Mouse (Mus musculus) limb, embryonic 13.5 days (tissue): ENCODE measurements at regions not wholly inside any gene's neighbourhood (a gene's known extent, or its start where the extent isn't known, plus 50 kb on each side); places are given as distances from the start of the nearest gene placed in this dataset.

Experiments
- ATAC-seq: fragments of 200-750 bp; cut with Nextera tagmentation; 2 replicates; pipeline ENCODE4 v1.8.0; 2017; ENCODE audit warnings: low read depth, moderate number of reproducible peaks, moderate TSS enrichment; ENCODE audit not compliant: low FRiP score
- H3K27ac ChIP-seq: fragments of 300-500 bp; sonication (generic); 2 replicates; pipeline ENCODE4 v1.5.1; 2015; ENCODE audit warnings: inconsistent platforms, mild to moderate bottlenecking, moderate library complexity
- H3K27me3 ChIP-seq: fragments of 300-500 bp; sonication (generic); 2 replicates; pipeline ENCODE4 v1.6.1; 2015; ENCODE audit warnings: mild to moderate bottlenecking, inconsistent platforms
- H3K36me3 ChIP-seq: fragments of 300-500 bp; sonication (generic); 2 replicates; pipeline ENCODE4 v1.6.1; 2015; ENCODE audit warnings: inconsistent platforms, mild to moderate bottlenecking, moderate library complexity
- H3K4me1 ChIP-seq: fragments of 300-500 bp; sonication (generic); 2 replicates; pipeline ENCODE4 v1.6.1; 2015; ENCODE audit warnings: inconsistent platforms
- H3K4me2 ChIP-seq: fragments of 300-500 bp; sonication (generic); replicated peaks from 2 replicates; pipeline ENCODE4 v1.6.1; 2015; ENCODE audit warnings: inconsistent platforms, mild to moderate bottlenecking, moderate library complexity
- H3K4me3 ChIP-seq: fragments of 300-500 bp; sonication (generic); 2 replicates; pipeline ENCODE4 v1.5.1; 2015; ENCODE audit warnings: moderate library complexity, mild to moderate bottlenecking, inconsistent platforms
- H3K9ac ChIP-seq: fragments of 300-500 bp; sonication (generic); 2 replicates; pipeline ENCODE4 v1.6.1; 2015; ENCODE audit warnings: mild to moderate bottlenecking, inconsistent platforms
- H3K9me3 ChIP-seq: fragments of 300-500 bp; sonication (generic); 2 replicates; pipeline ENCODE4 v1.6.1; 2016; ENCODE audit warnings: inconsistent platforms
- WGBS: fragments of 180-500 bp; shearing (Covaris S2); methylation state at CpG from one replicate; pipeline ENCODE4 v1.1.7; 2015; 5-methylcytosine and 5-hydroxymethylcytosine counted together

GRCm38 (mm10) chr15:68714337-68714736 is 2213.6 kb upstream of the Lrrc6 start:
- H3K9me3 ChIP-seq, result no peaks in the 10 kb centered on the region
- H3K4me1 ChIP-seq, result no peaks in the 10 kb centered on the region
- no peak overlapping the region for H3K4me2 ChIP-seq
- H3K9ac ChIP-seq, result no peak overlapping the region
- H3K36me3 ChIP-seq, result no peaks in the 10 kb centered on the region
- H3K27ac ChIP-seq, result no peak overlapping the region
- no peak overlapping the region for H3K4me3 ChIP-seq
- WGBS, result 55% methylated on average over 4 of the region's 4 CpGs
- no peaks in the 10 kb centered on the region for H3K27me3 ChIP-seq
- no peak for ATAC-seq

GRCm38 (mm10) chr15:68707306-68707705 is 2206.6 kb upstream of the Lrrc6 start:
- WGBS, result 78% methylated on average over 3 of the region's 3 CpGs
- H3K4me2 ChIP-seq, result no peak overlapping the region
- H3K27ac ChIP-seq, result no peak overlapping the region

GRCm38 (mm10) chr15:68695041-68695650 is 2194.4 kb upstream of the Lrrc6 start:
- no peak overlapping the region for H3K4me3 ChIP-seq
- no peak overlapping the region for H3K9ac ChIP-seq
- WGBS, result 27% methylated on average over 5 of the region's 5 CpGs
- H3K27ac ChIP-seq, result no peak overlapping the region
- no peaks in the 10 kb centered on the region for H3K36me3 ChIP-seq
- 0 out of 2 replicates have a peak, but pooled peaks cover 5% of the 10 kb centered on the region for H3K4me1 ChIP-seq
- H3K27me3 ChIP-seq, result no peaks in the 10 kb centered on the region
- H3K9me3 ChIP-seq, result no peaks in the 10 kb centered on the region
- no peak for ATAC-seq
- no peak overlapping the region for H3K4me2 ChIP-seq

More at GRCm38 (mm10) chr15:68707306-68707705, 2206.6 kb upstream of the Lrrc6 start:
- H3K27me3 ChIP-seq, result no peaks in the 10 kb centered on the region
- H3K4me3 ChIP-seq, result no peak overlapping the region
- H3K36me3 ChIP-seq, result no peaks in the 10 kb centered on the region
- no peaks in the 10 kb centered on the region for H3K9me3 ChIP-seq
- H3K4me1 ChIP-seq, result no peaks in the 10 kb centered on the region
- no peak for ATAC-seq
- H3K9ac ChIP-seq, result no peak overlapping the region

DNA sequence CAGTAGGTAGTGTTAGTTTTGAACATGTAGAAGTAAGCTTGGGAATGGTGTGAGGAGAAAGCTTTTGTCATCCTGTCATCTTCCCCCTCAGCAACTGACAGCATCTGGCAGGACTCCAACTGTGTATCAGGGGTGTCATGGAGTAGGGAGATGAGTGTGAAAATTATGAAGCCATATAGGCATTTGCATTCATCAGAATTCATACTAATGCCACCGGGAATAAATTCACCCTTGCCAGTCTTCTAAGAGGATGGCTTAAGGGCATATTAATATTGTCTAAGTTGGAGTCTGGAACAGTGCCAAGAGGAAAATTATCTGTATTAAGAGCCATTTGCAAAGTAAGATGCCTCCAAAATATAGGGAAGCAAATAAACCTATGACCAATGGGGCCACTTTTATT is 2166.8 kb upstream of the Lrrc6 start:
- Histone ChIP-seq H3K36me3 (no peaks in the 10 kb centered on the region), H3K4me2 (no peak overlapping the region), H3K4me3 (no peak overlapping the region), H3K4me1 (no peaks in the 10 kb centered on the region), H3K9me3 (no peaks in the 10 kb centered on the region), H3K27ac (no peak overlapping the region), H3K9ac (no peak overlapping the region), H3K27me3 (no peaks in the 10 kb centered on the region)
- WGBS, result 82% methylated on average over 1 of the region's 1 CpGs
- ATAC-seq, result no peak

DNA sequence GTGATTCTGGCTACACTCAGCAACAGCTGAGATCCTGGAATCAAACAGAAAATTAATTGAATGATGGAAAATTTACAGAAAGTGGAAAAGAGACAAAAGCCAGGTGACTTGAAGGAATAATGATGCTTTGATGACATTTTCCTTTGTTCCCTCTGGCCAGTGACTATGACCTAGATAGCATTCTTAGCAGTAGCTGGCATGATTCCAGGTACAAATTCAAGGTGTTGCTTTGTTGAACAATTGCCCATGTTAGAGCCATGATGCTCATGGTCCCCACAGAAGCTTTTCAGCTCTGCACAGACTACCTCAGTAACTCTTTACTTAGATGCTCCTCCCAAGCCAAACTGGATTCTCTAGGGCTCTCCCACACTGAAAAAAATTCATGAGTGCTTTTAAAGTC is 2164.6 kb upstream of the Lrrc6 start:
- H3K4me3 ChIP-seq, result no peak overlapping the region
- no peaks in the 10 kb centered on the region for H3K27me3 ChIP-seq
- no peak overlapping the region for H3K4me2 ChIP-seq
- no peaks in the 10 kb centered on the region for H3K9me3 ChIP-seq
- H3K27ac ChIP-seq, result no peak overlapping the region
- H3K9ac ChIP-seq, result no peak overlapping the region
- H3K4me1 ChIP-seq, result no peaks in the 10 kb centered on the region
- H3K36me3 ChIP-seq, result no peaks in the 10 kb centered on the region
- no peak for ATAC-seq

DNA sequence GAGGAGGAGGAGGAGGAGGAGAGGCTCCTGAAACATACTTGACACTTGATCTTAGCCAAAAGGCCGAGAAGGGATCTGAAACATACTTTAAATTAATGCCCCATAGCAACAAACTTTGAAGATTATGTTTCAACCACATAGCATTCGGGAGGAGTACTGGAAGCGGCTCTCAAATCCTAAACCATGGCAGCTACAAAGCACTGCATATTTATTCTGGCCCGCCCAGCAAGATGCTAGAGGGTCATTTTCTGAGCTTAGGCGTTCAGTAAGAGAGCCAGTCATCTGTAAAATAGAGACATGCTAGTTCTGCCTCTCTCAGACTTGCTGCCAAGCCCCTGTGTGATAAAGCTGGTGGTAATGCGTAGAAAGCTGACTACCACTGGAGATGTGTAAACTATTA is 2156.0 kb upstream of the Lrrc6 start:
- no peak overlapping the region for H3K4me3 ChIP-seq
- no peaks in the 10 kb centered on the region for H3K27me3 ChIP-seq
- no peak overlapping the region for H3K27ac ChIP-seq
- no peaks in the 10 kb centered on the region for H3K36me3 ChIP-seq
- H3K4me2 ChIP-seq, result no peak overlapping the region
- no peak for ATAC-seq
- H3K4me1 ChIP-seq, result no peaks in the 10 kb centered on the region
- WGBS, result 52% methylated on average over 6 of the region's 6 CpGs
- no peak overlapping the region for H3K9ac ChIP-seq
- no peaks in the 10 kb centered on the region for H3K9me3 ChIP-seq

GRCm38 (mm10) chr15:68655046-68655445 is 2154.3 kb upstream of the Lrrc6 start:
- H3K27ac ChIP-seq, result no peak overlapping the region
- no peak overlapping the region for H3K4me2 ChIP-seq
- no peak overlapping the region for H3K4me3 ChIP-seq
- H3K27me3 ChIP-seq, result no peaks in the 10 kb centered on the region
- no peaks in the 10 kb centered on the region for H3K4me1 ChIP-seq
- ATAC-seq, result no peak
- H3K9ac ChIP-seq, result no peak overlapping the region
- H3K36me3 ChIP-seq, result no peaks in the 10 kb centered on the region
- WGBS, result 88% methylated on average over 3 of the region's 3 CpGs
- no peaks in the 10 kb centered on the region for H3K9me3 ChIP-seq

- 58% methylated on average over 2 of the region's 2 CpGs for WGBS
- ATAC-seq, result no peak
- Histone ChIP-seq H3K27me3 (no peaks in the 10 kb centered on the region), H3K9ac (no peak overlapping the region), H3K9me3 (no peaks in the 10 kb centered on the region), H3K27ac (no peak overlapping the region), H3K4me3 (no peak overlapping the region), H3K4me1 (no peaks in the 10 kb centered on the region), H3K4me2 (no peak overlapping the region), H3K36me3 (no peaks in the 10 kb centered on the region)
Measured at GRCm38 (mm10) chr15:68650609-68651008, 2149.9 kb upstream of the Lrrc6 start.

DNA sequence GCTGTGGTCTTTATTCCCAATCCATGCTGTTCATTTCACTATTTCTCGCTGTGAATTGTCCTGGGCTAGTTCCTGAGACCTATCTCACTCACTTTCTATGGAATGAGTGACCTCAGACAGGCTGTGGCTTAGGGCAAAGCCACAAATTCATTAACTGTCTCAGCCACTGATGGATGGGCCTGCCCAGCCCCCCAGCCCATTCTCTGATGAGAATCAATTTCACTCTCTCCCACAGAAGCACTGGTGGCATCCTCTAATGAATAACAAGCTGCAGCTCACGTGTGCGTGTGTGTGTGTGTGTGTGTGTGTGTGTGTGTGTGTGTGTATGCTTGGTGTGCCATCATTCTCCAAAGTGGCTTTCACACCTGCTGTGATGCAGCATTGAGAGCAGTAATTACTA is 2149.3 kb upstream of the Lrrc6 start:
- Histone ChIP-seq H3K27ac (no peak overlapping the region), H3K9me3 (no peaks in the 10 kb centered on the region), H3K4me1 (no peaks in the 10 kb centered on the region), H3K36me3 (no peaks in the 10 kb centered on the region), H3K4me3 (no peak overlapping the region), H3K9ac (no peak overlapping the region), H3K27me3 (no peaks in the 10 kb centered on the region), H3K4me2 (no peak overlapping the region)
- WGBS, result 57% methylated on average over 3 of the region's 3 CpGs
- no peak for ATAC-seq

GRCm38 (mm10) chr15:68646865-68647264 is 2146.2 kb upstream of the Lrrc6 start:
- no peak overlapping the region for H3K4me3 ChIP-seq
- H3K4me2 ChIP-seq, result no peak overlapping the region
- H3K9me3 ChIP-seq, result no peaks in the 10 kb centered on the region
- H3K36me3 ChIP-seq, result no peaks in the 10 kb centered on the region
- H3K9ac ChIP-seq, result no peak overlapping the region
- no peaks in the 10 kb centered on the region for H3K4me1 ChIP-seq
- H3K27ac ChIP-seq, result no peak overlapping the region
- ATAC-seq, result 0 out of 2 replicates have a peak, but pooled peaks have one; percentile 36
- 32% methylated on average over 3 of the region's 3 CpGs for WGBS
- no peaks in the 10 kb centered on the region for H3K27me3 ChIP-seq

- Histone ChIP-seq H3K27me3 (no peaks in the 10 kb centered on the region), H3K36me3 (no peaks in the 10 kb centered on the region), H3K27ac (no peak overlapping the region), H3K4me2 (no peak overlapping the region), H3K9me3 (no peaks in the 10 kb centered on the region), H3K4me1 (no peaks in the 10 kb centered on the region), H3K9ac (no peak overlapping the region), H3K4me3 (no peak overlapping the region)
- whole genome bisulfite sequencing, result 76% methylated on average over 1 of the region's 1 CpGs
- ATAC-seq, result no peak
Measured at GRCm38 (mm10) chr15:68644862-68645261, 2144.2 kb upstream of the Lrrc6 start.

DNA sequence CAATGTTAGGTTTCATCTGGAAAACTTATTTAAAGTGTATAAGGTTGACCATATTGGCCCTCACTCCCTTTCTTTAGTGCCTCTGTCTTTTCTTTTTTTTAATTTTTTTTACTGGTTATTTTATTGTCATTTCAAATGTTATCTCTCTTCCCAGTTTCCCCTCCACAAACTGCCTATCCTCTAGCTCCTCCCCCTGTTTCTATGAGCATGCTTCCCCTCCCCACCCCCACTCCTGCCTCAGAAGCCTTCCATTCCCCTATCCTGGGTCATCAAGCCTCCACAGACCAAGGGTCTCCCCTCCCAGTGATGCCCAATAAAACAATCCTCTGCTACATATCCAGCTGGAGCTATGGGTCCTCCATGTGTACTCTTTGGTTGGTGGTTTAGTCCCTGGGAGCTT is 2134.9 kb upstream of the Lrrc6 start:
- Histone ChIP-seq H3K4me3 (no peak overlapping the region), H3K9me3 (no peaks in the 10 kb centered on the region), H3K36me3 (no peaks in the 10 kb centered on the region), H3K4me2 (no peak overlapping the region), H3K27me3 (no peaks in the 10 kb centered on the region), H3K27ac (no peak overlapping the region), H3K4me1 (no peaks in the 10 kb centered on the region), H3K9ac (no peak overlapping the region)
- no peak for ATAC-seq

DNA sequence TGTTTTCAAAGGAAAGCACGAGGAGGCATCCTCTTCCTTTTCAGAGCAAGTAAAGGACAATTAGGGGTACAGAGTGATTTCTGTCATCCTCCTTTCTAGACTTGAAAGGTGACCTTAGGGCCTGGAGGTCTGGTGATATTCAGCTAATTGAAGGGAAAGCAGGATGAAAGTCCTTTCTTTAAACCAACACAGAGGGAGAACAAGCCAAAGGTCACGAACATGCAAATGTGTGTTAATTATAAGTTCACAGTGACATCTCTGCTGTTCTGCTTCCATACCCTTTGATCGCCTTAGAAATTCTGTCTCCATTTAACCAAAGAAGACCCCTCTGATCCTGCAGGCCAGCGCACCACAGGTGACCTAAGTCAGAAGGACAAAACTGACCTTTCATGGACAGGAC is 2126.3 kb upstream of the Lrrc6 start:
- no peak for ATAC-seq
- WGBS, result 59% methylated on average over 4 of the region's 4 CpGs
- no peak overlapping the region for H3K9ac ChIP-seq
- H3K4me1 ChIP-seq, result no peaks in the 10 kb centered on the region
- no peak overlapping the region for H3K4me3 ChIP-seq
- no peaks in the 10 kb centered on the region for H3K27me3 ChIP-seq
- no peak overlapping the region for H3K27ac ChIP-seq
- H3K9me3 ChIP-seq, result no peaks in the 10 kb centered on the region
- no peak overlapping the region for H3K4me2 ChIP-seq
- H3K36me3 ChIP-seq, result no peaks in the 10 kb centered on the region
